In the genomic region with DNA sequence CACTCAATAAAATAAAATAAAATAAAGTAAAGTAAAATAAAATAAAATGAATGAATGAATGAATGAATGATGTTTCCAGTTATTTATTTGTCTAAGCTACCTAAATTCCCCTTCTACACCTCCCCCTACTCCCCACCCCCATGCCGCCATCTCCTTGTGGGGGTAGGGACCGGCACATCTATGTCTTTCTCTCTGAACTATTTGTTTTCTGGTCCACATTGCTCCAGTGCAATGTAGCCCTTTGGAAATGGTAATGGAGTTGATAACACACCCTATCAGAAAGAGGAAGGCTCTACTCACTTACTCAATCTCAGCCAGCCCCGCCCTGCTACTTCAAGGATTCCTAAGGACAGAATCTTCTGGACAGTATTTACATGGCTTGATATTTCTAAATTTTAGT, we compare ENCODE assay signal across 8 mouse cellular contexts. TPM values are rescaled to one million over a fixed set of nuclear protein-coding genes. Genes with fewer than 3 reads are reported as not detected.
A peak's percentile ranks its signal among the peaks of the same experiment; 100 is the strongest.
DNase-seq lines count a peak whose midpoint lies in the region; ATAC-seq and TF ChIP-seq lines count a peak whose summit lies in the region.

No protein-coding gene starts in this region.

- no peak for TF ChIP-seq EP300 in lung, postnatal 0 days (IDR thresholded peaks at IDR 0.05)

- TF ChIP-seq CTCF in cerebellum, adult 2 months (IDR thresholded peaks at IDR 0.05; ENCODE audit: borderline replicate concordance, insufficient read depth, low read depth, low read length) = no peak
- TF ChIP-seq CTCF in lung, postnatal 0 days (IDR thresholded peaks at IDR 0.05) = no peak

- no peak overlapping the region for H3K4me3 ChIP-seq in cerebellum, adult 2 months (replicated peaks; ENCODE audit: insufficient read depth, low read depth, low read length)
- H3K4me3 ChIP-seq in lung, postnatal 0 days (ENCODE audit: low read depth, low read length) = no peak overlapping the region
- H3K4me3 ChIP-seq in hindbrain, embryonic 11.5 days (ENCODE audit: low read depth, low read length) = no peak overlapping the region
- no peak overlapping the region for H3K4me3 ChIP-seq in midbrain, embryonic 11.5 days (ENCODE audit: low read depth, low read length)

- no peak overlapping the region for H3K9ac ChIP-seq in lung, postnatal 0 days (replicated peaks; ENCODE audit: low read depth)
- no peak overlapping the region for H3K9ac ChIP-seq in hindbrain, embryonic 11.5 days (ENCODE audit: low read depth, low read length)
- H3K9ac ChIP-seq in midbrain, embryonic 11.5 days (ENCODE audit: low read length) = no peak overlapping the region

- no peaks in the 10 kb centered on the region for H3K4me1 ChIP-seq in cerebellum, adult 2 months (ENCODE audit: control insufficient read depth, insufficient read depth, low read length)
- no peaks in the 10 kb centered on the region for H3K4me1 ChIP-seq in lung, postnatal 0 days (ENCODE audit: insufficient read depth, low read depth, low read length)
- no peaks in the 10 kb centered on the region for H3K4me1 ChIP-seq in hindbrain, embryonic 11.5 days (replicated peaks; ENCODE audit: control insufficient read depth, insufficient read depth, low read length)
- no peaks in the 10 kb centered on the region for H3K4me1 ChIP-seq in midbrain, embryonic 11.5 days (ENCODE audit: control insufficient read depth, insufficient read depth, low read length)

- H3K9me3 ChIP-seq in lung, postnatal 0 days (ENCODE audit: low read length) = no peaks in the 10 kb centered on the region
- H3K9me3 ChIP-seq in hindbrain, embryonic 11.5 days (ENCODE audit: control insufficient read depth, low read length) = no peaks in the 10 kb centered on the region
- no peaks in the 10 kb centered on the region for H3K9me3 ChIP-seq in midbrain, embryonic 11.5 days (ENCODE audit: control insufficient read depth, low read length)

- H3K36me3 ChIP-seq in lung, postnatal 0 days (ENCODE audit: insufficient read depth, low read length) = no peaks in the 10 kb centered on the region
- no peaks in the 10 kb centered on the region for H3K36me3 ChIP-seq in hindbrain, embryonic 11.5 days (ENCODE audit: control insufficient read depth, insufficient read depth, low read length)
- no peaks in the 10 kb centered on the region for H3K36me3 ChIP-seq in midbrain, embryonic 11.5 days (ENCODE audit: control insufficient read depth, insufficient read depth, low read length)

- peak; percentile 14 to 16 for DNase-seq in cerebellum, adult 18-20 months
- no peak for DNase-seq in cerebellum, adult 2 months
- peak; percentile 52 for DNase-seq in lung, postnatal 0 days (ENCODE audit: low spot score)
- DNase-seq in lung, postnatal 4 days = no peak
- DNase-seq in embryo, embryonic 11.5 days (ENCODE audit: low read depth, low spot score) = peak; percentile 37
- DNase-seq in hindbrain, embryonic 11.5 days (ENCODE audit: low spot score) = peak; percentile 42
- peak; percentile 89 for DNase-seq in midbrain, embryonic 11.5 days (ENCODE audit: low spot score, missing footprints)
- DNase-seq in thymus, postnatal 10 days (ENCODE audit: low spot score in 2 of 2) = peak; percentile 21 to 71

- H3K27me3 ChIP-seq in cerebellum, adult 2 months (ENCODE audit: control insufficient read depth, insufficient read depth, low read length) = no peaks in the 10 kb centered on the region
- no peaks in the 10 kb centered on the region for H3K27me3 ChIP-seq in lung, postnatal 0 days (replicated peaks; ENCODE audit: insufficient read depth, low read length)
- H3K27me3 ChIP-seq in hindbrain, embryonic 11.5 days (ENCODE audit: control insufficient read depth, insufficient read depth, low read length) = no peaks in the 10 kb centered on the region
- no peaks in the 10 kb centered on the region for H3K27me3 ChIP-seq in midbrain, embryonic 11.5 days (ENCODE audit: control insufficient read depth, insufficient read depth, low read length)

- 49% methylated on average over 3 of the region's 3 CpGs for WGBS in cerebellum, adult 2 months
- WGBS in lung, postnatal 0 days = 50% methylated on average over 3 of the region's 3 CpGs
- WGBS in hindbrain, embryonic 11.5 days = 54% methylated on average over 3 of the region's 3 CpGs
- WGBS in midbrain, embryonic 11.5 days = 54% methylated on average over 3 of the region's 3 CpGs

- H3K4me2 ChIP-seq in lung, postnatal 0 days (replicated peaks; ENCODE audit: low read depth, low read length) = no peak overlapping the region
- H3K4me2 ChIP-seq in hindbrain, embryonic 11.5 days (replicated peaks; ENCODE audit: low read depth, low read length) = no peak overlapping the region
- H3K4me2 ChIP-seq in midbrain, embryonic 11.5 days = no peak overlapping the region

- TF ChIP-seq POLR2A in cerebellum, adult 2 months (IDR thresholded peaks at IDR 0.05; ENCODE audit: borderline replicate concordance, insufficient read depth, low read length) = no peak

- peak; percentile 89 for ATAC-seq in lung, postnatal 0 days
- no peak; the same call in 1 of the 2 replicates for ATAC-seq in hindbrain, embryonic 11.5 days (ENCODE audit: low FRiP score)
- peak; percentile 94 for ATAC-seq in midbrain, embryonic 11.5 days (ENCODE audit: low FRiP score)

- no peak overlapping the region for H3K27ac ChIP-seq in cerebellum, adult 2 months (ENCODE audit: insufficient read depth, low read length)
- H3K27ac ChIP-seq in lung, postnatal 0 days (ENCODE audit: low read length) = no peak overlapping the region
- no peak overlapping the region for H3K27ac ChIP-seq in hindbrain, embryonic 11.5 days (ENCODE audit: low read depth, low read length)
- H3K27ac ChIP-seq in midbrain, embryonic 11.5 days (ENCODE audit: low read depth, low read length) = no peak overlapping the region

RNA-seq across cellular contexts. Expression of a gene that starts 54.4 kb away (rescaled TPM):
- 34.8 and 37.0 TPM in 2 replicates for polyA plus RNA-seq in cerebellum, adult 2 months (2012; rRNA removed)
- 30.7 and 31.4 TPM in 2 replicates for polyA plus RNA-seq in lung, postnatal 0 days (2015; fragmentation: Nextera tagmentation; extraction: Ambion mirVana)
- polyA plus RNA-seq in hindbrain, embryonic 11.5 days (2014; fragmentation: Nextera tagmentation; extraction: Ambion mirVana) = 96.5 and 97.5 TPM in 2 replicates
- 100 and 102 TPM in 2 replicates for polyA plus RNA-seq in midbrain, embryonic 11.5 days (2014; fragmentation: Nextera tagmentation; extraction: Ambion mirVana)

Comparison
In these comparisons a context has a peak if more than half of its experiments do, and no peak if none do; other contexts are left out.
1. DNase-seq: peak in cerebellum, adult 18-20 months (2 of 2), lung, postnatal 0 days (single experiment), embryo, embryonic 11.5 days (single experiment), hindbrain, embryonic 11.5 days (single experiment), midbrain, embryonic 11.5 days (single experiment) and thymus, postnatal 10 days (2 of 2); none in cerebellum, adult 2 months (0 of 2) and lung, postnatal 4 days (0 of 2).